Comparison of ENCODE assay signal across 19 mouse cellular contexts in the genomic region with DNA sequence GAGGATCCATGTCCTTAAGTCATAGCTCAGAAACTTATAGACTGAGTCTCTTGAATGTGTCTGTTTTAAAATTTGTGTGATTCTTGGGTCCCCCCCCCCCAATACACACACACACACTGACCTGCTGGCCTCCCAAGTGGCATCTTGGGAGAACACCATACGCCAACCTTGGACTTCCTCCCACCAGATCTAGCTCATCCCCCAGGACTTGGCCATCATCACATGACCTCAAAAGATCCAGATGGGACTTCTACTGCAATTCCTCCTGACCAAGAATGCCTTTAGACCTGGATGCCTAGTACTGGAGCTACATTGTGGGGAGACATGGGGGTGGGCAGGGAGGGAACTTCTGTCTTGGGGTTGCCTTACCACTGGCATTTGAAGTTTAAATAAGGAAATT.
A peak's percentile ranks its signal among the peaks of the same experiment; 100 is the strongest.
DNase-seq lines count a peak whose midpoint lies in the region; ATAC-seq and TF ChIP-seq lines count a peak whose summit lies in the region.
"Had no signal": no experiment of that assay in that cellular context is flagged by ENCODE, and none has a peak within 500 bp of the region (broad histone marks: within the 10 kb centered on the region; RNA-seq: fewer than 3 reads in every experiment).

No protein-coding gene starts in this region.

- H3K9ac ChIP-seq in heart, embryonic 12.5 days: no peak overlapping the region
- no peak overlapping the region for H3K9ac ChIP-seq in midbrain, embryonic 11.5 days (ENCODE audit: low read length)
- H3K9ac ChIP-seq: embryonic facial prominence, embryonic 12.5 days; hindbrain, embryonic 14.5 days; liver, embryonic 13.5 days; stomach, embryonic 15.5 days had no signal

- intact Hi-C loops in gastrocnemius, adult 2 months (cut with DNase I): no loop called here
- intact Hi-C loops in gastrocnemius, postnatal 36 days (cut with DNase I): no loop called here

- WGBS in heart, embryonic 12.5 days: 86% methylated on average over 1 of the region's 1 CpGs
- 89% methylated on average over 1 of the region's 1 CpGs for WGBS in midbrain, embryonic 11.5 days
- WGBS in midbrain, embryonic 10.5 days: 80% methylated on average over 1 of the region's 1 CpGs

- TF ChIP-seq CTCF in gastrocnemius, adult 2 months (IDR thresholded peaks at IDR 0.05): no peak
- no peak for TF ChIP-seq CTCF in layer of hippocampus, adult 2 months (conservative IDR thresholded peaks at IDR 0.05)

- ATAC-seq in heart, embryonic 12.5 days (ENCODE audit: insufficient number of reproducible peaks, low FRiP score): no peak
- ATAC-seq in midbrain, embryonic 11.5 days (ENCODE audit: low FRiP score): no peak
- ATAC-seq: activated CD4-positive, CD25-positive, alpha-beta regulatory T cell, adult 4 months; forebrain, embryonic 14.5 days; midbrain, embryonic 16.5 days had no signal

- no peak for DNase-seq in gastrocnemius, adult 2 months
- no peak for DNase-seq in gastrocnemius, postnatal 36 days
- no peak for DNase-seq in heart, adult 9 months (ENCODE audit: low spot score in 2 of 2)
- DNase-seq in layer of hippocampus, adult 2 months (ENCODE audit: low spot score in 2 of 2): no peak
- no peak for DNase-seq in layer of hippocampus, adult 8-10 months (ENCODE audit: low spot score in 2 of 2)
- DNase-seq in midbrain, embryonic 11.5 days (ENCODE audit: low spot score, missing footprints): peak; percentile 53
- no peak for DNase-seq in midbrain, embryonic 10.5 days (ENCODE audit: low spot score)
- DNase-seq: embryo, embryonic 11 days; layer of hippocampus, postnatal 36 days; left cerebral cortex, postnatal 4 days; liver, embryonic 13.5 days; right cerebral cortex, postnatal 25 days had no signal

- no peaks in the 10 kb centered on the region for H3K9me3 ChIP-seq in heart, embryonic 12.5 days (replicated peaks)
- no peaks in the 10 kb centered on the region for H3K9me3 ChIP-seq in midbrain, embryonic 11.5 days (ENCODE audit: control insufficient read depth, low read length)
- H3K9me3 ChIP-seq in midbrain, embryonic 10.5 days (replicated peaks): no peaks in the 10 kb centered on the region
- H3K9me3 ChIP-seq: embryonic facial prominence, embryonic 12.5 days; liver, embryonic 13.5 days; stomach, embryonic 15.5 days had no signal

- no peak overlapping the region for H3K4me2 ChIP-seq in heart, embryonic 12.5 days
- no peak overlapping the region for H3K4me2 ChIP-seq in midbrain, embryonic 11.5 days
- H3K4me2 ChIP-seq: embryonic facial prominence, embryonic 12.5 days; hindbrain, embryonic 14.5 days; liver, embryonic 13.5 days; stomach, embryonic 15.5 days had no signal

- 0 out of 2 replicates have a peak, but pooled peaks cover 3% of the 10 kb centered on the region for H3K36me3 ChIP-seq in heart, embryonic 12.5 days
- H3K36me3 ChIP-seq in midbrain, embryonic 11.5 days (ENCODE audit: control insufficient read depth, insufficient read depth, low read length): no peaks in the 10 kb centered on the region
- no peaks in the 10 kb centered on the region for H3K36me3 ChIP-seq in midbrain, embryonic 10.5 days
- H3K36me3 ChIP-seq: embryonic facial prominence, embryonic 12.5 days; liver, embryonic 13.5 days; stomach, embryonic 15.5 days had no signal

- peaks cover 42% of the 10 kb centered on the region for H3K4me1 ChIP-seq in heart, embryonic 12.5 days (replicated peaks)
- H3K4me1 ChIP-seq in midbrain, embryonic 11.5 days (ENCODE audit: control insufficient read depth, insufficient read depth, low read length): no peaks in the 10 kb centered on the region
- H3K4me1 ChIP-seq in midbrain, embryonic 10.5 days: peaks cover 15% of the 10 kb centered on the region
- H3K4me1 ChIP-seq: stomach, embryonic 15.5 days had no signal

- H3K4me3 ChIP-seq in gastrocnemius, adult 2 months: no peak overlapping the region
- no peak overlapping the region for H3K4me3 ChIP-seq in heart, embryonic 12.5 days
- H3K4me3 ChIP-seq in layer of hippocampus, adult 2 months: no peak overlapping the region
- H3K4me3 ChIP-seq in midbrain, embryonic 11.5 days (ENCODE audit: low read depth, low read length): no peak overlapping the region
- no peak overlapping the region for H3K4me3 ChIP-seq in midbrain, embryonic 10.5 days
- H3K4me3 ChIP-seq: embryonic facial prominence, embryonic 12.5 days; liver, embryonic 13.5 days; stomach, embryonic 15.5 days had no signal

- no peaks in the 10 kb centered on the region for H3K27me3 ChIP-seq in heart, embryonic 12.5 days (replicated peaks)
- H3K27me3 ChIP-seq in midbrain, embryonic 11.5 days (ENCODE audit: control insufficient read depth, insufficient read depth, low read length): no peaks in the 10 kb centered on the region
- no peaks in the 10 kb centered on the region for H3K27me3 ChIP-seq in midbrain, embryonic 10.5 days (ENCODE audit: low read depth, poor library complexity, severe bottlenecking)
- H3K27me3 ChIP-seq: embryonic facial prominence, embryonic 12.5 days; stomach, embryonic 15.5 days had no signal

- peak overlapping the region; percentile 77 for H3K27ac ChIP-seq in gastrocnemius, adult 2 months
- peak overlapping the region; percentile 76; the same call in 1 of the 2 replicates for H3K27ac ChIP-seq in heart, embryonic 12.5 days (ENCODE audit: poor library complexity, severe bottlenecking)
- H3K27ac ChIP-seq in layer of hippocampus, adult 2 months: peak overlapping the region; percentile 74; the same call in 1 of the 2 replicates
- no peak overlapping the region for H3K27ac ChIP-seq in midbrain, embryonic 11.5 days (ENCODE audit: low read depth, low read length)
- H3K27ac ChIP-seq in midbrain, embryonic 10.5 days (replicated peaks): no peak overlapping the region
- H3K27ac ChIP-seq: hindbrain, embryonic 14.5 days; liver, embryonic 13.5 days had no signal

Comparison
In these comparisons a context has a peak if more than half of its experiments do, and no peak if none do; other contexts are left out.
1. H3K27ac ChIP-seq: peak in gastrocnemius, adult 2 months (single experiment), heart, embryonic 12.5 days (single experiment) and layer of hippocampus, adult 2 months (single experiment); none in midbrain, embryonic 11.5 days (single experiment) and midbrain, embryonic 10.5 days (single experiment).